Mouse (Mus musculus) retina, postnatal 7 days (tissue): ENCODE results near the gene Bloc1s3.

ENCODE experiments used
- DNase-seq: peaks from one replicate; pipeline ENCODE4 v3.0.0-alpha.2; 2012; ENCODE audit warnings: low read depth, low spot score

Bloc1s3 gene

GRCm38 (mm10) chr7:19477624-19478384, 30.4 kb downstream of the Bloc1s3 start:
- no peak for DNase-seq

GRCm38 (mm10) chr7:19477084-19477483, 31.1 kb downstream of the Bloc1s3 start:
- DNase-seq = no peak

GRCm38 (mm10) chr7:19473875-19474443, 34.2 kb downstream of the Bloc1s3 start:
- peak; percentile 66 for DNase-seq

DNA sequence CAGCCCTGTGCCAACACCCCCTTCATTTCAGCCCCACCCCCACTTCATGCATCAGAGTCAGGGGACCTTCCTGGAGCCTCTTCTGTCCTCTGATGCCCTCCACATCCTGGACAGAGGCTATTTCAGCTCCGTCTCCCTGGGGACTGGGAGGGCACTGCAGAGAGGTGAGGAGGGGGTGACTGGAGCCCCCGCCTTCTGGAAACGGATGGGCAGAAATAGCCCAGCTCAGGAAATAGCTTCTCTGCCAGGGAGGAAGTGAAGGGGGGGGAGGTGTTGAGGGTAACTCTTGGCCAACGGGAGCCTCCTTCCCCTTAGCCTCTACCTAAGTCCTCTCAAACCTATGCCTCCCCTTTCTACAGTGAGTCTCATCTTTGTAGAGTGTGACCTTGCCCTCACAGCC, 35.8 kb downstream of the Bloc1s3 start:
- no peak for DNase-seq

DNA sequence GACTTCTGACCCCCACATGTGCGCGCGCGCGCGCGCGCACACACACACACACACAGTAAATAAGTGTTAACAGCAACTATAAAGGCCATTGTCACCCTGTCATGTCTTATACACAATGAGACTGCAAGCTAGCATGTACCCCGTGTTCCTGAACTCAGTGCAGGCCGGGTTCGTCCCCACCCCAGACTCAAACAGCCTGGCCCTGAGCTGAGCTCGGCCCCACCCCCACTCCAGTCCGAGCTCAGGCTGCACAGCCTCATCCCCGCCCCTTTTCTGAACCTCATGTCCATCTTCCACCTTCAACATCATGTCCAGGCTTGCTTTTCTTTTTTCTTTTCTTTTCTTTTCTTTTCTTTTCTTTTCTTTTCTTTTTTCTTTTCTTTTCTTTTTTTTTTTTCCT, 37.9 kb downstream of the Bloc1s3 start:
- DNase-seq = no peak

GRCm38 (mm10) chr7:19469404-19469803, 38.8 kb downstream of the Bloc1s3 start:
- DNase-seq = no peak

DNA sequence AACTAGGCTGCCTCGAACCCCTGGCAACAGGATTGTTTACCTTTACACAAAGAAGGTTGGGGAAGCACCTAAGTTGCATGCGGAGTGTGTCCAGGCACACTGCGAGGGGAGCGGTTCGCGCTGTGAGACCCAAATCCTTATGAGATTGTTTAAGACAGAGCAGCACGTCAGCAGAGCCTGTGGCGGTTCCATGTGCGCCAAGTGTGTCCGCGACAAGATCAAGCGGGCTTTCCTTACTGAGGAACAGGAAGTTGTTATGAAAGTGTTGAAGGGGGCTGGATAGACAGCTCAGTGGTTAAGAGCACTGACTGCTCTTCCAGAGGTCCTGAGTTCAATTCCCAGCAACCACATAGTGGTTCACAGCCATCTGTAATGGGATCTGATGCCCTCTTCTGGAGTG, 39.9 kb downstream of the Bloc1s3 start:
- no peak for DNase-seq

DNA sequence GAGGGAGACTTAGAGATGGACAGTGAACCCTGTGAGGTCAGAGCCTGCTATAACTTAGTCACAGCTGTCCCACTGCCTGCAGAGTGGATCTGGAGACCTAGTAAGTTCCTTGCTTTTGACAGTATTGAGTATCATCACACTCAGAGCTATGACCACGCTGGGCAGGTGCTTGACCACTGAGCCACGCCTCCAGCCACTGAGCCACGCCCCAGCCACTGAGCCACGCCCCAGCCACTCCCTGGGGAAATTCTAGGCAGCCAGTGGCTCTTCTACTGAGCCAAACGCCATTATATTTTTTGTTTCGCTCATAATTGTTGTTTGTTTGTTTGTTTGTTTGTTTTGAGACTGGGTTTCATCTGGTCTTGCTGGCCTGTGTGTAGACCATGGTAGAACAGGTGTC, 40.5 kb downstream of the Bloc1s3 start:
- DNase-seq = no peak

DNA sequence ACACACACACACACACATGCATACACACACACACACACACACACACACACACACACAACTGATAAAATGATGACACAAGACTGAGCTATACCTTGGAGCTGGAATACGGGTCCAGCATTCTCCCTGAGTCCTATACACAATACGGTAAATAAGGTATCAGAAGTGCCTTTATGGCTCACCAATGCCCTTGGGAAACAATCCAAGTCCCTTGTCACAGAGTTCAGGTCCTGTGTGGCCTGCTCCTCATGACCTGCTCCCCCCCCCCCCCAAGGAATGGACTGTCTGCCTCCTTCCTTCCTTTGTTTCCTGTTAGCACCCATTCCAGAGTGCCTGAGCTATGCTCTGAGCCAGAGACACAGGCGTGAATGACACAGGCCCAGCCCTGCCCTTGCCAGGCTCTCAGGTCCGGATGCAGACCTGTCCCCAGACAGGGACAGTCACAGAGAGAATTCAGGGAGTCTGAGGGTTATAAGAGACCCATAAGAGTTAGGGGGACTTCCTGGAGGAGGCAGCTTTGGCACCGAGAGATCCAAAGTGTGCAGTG, 41.5 kb downstream of the Bloc1s3 start:
- no peak for DNase-seq

GRCm38 (mm10) chr7:19464367-19465307, 43.5 kb downstream of the Bloc1s3 start:
- no peak for DNase-seq

- DNase-seq = no peak
Observed at GRCm38 (mm10) chr7:19462884-19463381, 45.2 kb downstream of the Bloc1s3 start, which contains the start of gene Exoc3l2. Gene Exoc3l2, plus strand, starts transcription at chr7:19463331.

- DNase-seq = no peak
Observed at GRCm38 (mm10) chr7:19462443-19462842, 45.7 kb downstream of the Bloc1s3 start.

- peak; percentile 69 for DNase-seq
Observed at GRCm38 (mm10) chr7:19461488-19461887, 46.7 kb downstream of the Bloc1s3 start.

DNA sequence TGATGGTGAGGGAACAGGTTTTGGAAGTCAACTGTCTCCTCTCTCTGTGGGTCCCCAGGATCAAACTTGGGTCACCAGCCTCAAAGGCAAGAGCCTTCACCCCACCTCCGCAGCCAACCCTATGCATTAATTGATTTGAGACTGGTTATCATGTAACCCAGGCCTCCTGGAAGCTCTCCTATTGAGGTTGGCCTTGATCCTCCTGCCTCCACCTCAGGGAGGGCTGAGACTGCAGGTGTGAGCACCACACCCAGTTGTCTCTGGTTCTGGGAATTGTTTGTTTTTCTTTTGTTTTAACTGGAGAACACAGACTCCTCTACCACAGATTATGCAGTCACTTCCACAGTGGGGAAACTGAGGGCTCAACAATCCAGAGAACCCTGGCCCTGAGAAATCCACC, 47.7 kb downstream of the Bloc1s3 start:
- no peak for DNase-seq

DNA sequence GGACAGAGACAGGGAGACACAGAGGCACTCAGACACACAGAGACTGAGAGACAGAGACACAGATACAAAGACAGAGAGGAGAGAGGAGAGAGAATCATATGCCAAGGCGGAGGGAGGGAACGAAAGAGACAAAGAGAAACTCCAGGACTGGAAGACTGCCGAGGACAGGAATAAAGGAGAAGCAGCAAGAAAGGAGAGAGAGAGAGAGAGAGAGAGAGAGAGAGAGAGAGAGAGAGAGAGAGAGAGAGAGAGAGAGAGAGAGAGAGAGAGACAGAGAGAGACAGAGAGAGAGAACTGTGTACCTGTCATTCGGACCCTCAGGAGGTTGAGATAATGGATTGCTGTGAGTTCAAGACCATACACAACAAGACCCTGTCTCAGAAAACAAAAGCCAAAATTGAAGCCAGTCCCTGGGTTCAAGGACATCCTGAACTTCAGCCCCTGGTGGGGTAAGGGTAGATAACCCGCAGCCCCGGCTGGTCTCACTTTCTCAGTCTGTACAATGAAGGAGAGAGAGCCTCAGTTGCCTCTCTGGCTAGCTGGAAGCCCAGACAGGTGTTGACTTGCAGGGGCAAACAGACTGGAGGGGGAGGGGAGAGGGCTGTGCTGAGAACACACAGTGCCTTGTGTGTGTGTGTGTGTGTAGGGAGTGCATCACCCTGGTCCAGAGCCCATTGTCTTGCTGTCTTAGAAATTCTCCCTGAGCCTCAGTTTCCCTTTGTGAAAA, 48.9 kb downstream of the Bloc1s3 start:
- no peak for DNase-seq

GRCm38 (mm10) chr7:19458591-19459111, 49.5 kb downstream of the Bloc1s3 start, which contains the start of gene Mark4:
Gene Mark4, minus strand, starts transcription at chr7:19458821.
- peak; percentile 67 for DNase-seq

- DNase-seq = peak; percentile 43
Observed at GRCm38 (mm10) chr7:19458072-19458486, 50.1 kb downstream of the Bloc1s3 start.

DNA sequence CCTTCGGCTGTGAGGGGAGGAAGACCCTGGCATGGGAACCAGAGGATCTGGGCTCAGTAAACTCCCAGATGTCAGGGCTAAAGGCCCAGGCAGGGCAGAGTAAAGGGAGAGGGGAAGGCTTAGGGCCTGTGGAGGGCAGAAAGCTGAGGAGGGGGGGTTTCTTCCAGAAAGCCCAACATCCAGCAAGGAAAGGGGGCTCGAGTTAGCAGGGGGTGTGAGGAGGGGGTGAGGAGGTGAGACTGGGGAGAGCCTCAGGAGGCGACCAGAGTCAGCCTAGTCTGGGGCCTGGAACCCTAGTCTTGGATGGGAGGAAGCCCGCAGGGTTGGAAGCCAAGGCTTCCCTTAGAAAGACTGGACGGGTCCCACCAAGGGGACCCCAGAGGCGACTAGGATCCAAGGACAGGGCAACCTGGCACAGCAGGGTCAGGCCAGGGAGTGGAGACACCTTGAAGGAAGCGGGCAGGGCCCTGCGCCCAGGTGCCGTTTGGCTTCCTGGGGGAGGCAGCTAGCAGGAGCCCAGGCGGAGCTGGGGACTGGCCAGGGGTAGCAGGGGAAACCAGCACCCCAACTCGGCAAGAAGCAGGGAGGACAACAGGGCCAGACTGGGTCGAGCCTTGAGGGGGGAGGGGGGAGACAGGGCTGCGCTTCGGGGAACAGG, 50.6 kb downstream of the Bloc1s3 start:
- no peak for DNase-seq

- DNase-seq = no peak
Observed at GRCm38 (mm10) chr7:19456628-19457027, 51.5 kb downstream of the Bloc1s3 start.

DNA sequence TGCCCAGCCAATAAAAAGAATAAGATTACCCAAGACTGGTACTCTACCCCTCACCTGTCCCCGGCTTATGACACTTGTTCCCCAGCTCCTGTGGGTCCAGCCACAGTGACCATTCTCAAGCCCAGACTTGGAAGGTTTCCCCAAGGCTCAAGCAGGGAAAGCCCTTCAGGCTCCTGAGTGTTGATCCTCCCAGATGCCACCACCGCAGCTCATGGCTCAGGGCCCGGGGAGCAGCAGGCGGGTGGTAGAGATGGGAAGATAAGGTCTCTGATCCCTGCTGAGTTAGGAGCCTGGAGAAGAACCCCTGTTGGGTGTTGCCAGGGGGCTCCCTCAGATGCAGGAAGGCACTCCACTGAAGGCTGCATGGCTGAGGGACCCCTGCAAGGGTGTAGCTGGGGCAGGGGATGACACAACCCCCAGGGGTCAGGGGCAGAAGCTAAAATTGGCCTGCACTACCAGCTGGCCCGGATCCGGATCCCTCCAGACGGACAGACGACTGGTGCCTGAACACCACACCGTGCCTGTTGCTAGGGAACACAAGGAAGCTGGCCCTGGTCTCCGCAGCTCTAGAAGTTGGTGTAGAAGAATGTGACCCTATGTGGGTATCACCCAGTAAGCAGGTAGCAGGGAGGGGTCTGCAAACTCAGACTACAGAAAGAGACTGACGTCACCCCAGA, 52.2 kb downstream of the Bloc1s3 start:
- no peak for DNase-seq
